Mouse (Mus musculus): ENCODE measurements around the gene Vmn1r232. TPM values are rescaled to one million over a fixed set of nuclear protein-coding genes. Genes with fewer than 3 reads are reported as not detected.
A peak's percentile ranks its signal among the peaks of the same experiment; 100 is the strongest.

The Vmn1r232 gene
- total and polyA plus RNA-seq, 3 experiments: not detected

DNA sequence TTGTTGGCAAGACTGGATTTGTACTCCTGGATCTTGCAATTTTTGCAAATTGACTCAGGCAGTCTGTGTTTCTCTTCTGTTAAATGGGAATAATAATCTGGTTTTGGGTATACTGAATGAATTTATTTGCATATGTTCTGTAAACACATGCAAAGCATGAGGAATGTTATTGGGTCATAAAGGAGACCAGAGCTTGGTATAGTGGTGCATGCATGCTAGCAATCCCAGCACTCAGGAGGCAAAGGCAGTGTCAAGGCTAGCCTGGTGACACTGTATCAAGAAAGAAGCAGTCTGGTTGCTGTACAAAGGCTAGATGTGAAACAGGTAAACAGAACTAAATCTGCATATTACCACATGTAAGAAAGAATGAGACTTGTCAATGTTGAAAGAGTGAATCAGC lies 27.1 kb upstream of the Vmn1r232 start:
- Histone ChIP-seq H3K27me3 (replicated peaks) (no peaks in the 10 kb centered on the region), H3K9me3 (replicated peaks; ENCODE audit: low read length) (no peaks in the 10 kb centered on the region), H3K27ac (ENCODE audit: insufficient read depth, low read depth) (no peak overlapping the region), H3K9ac (ENCODE audit: insufficient read depth, low read depth) (peak overlapping the region; percentile 88), H3K36me3 (replicated peaks in 1 of 2; ENCODE audit: control insufficient read depth in 1 of 2, insufficient read depth in 1 of 2, low read length in 1 of 2) (peaks cover 7 to 28% of the 10 kb centered on the region in 2 experiments), H3K4me2 (ENCODE audit: insufficient read depth, low read depth, poor library complexity, severe bottlenecking) (peak overlapping the region; percentile 86), H3K4me1 (ENCODE audit: control insufficient read depth in 1 of 2, insufficient read depth in 2 of 2) (peaks cover 10 to 37% of the 10 kb centered on the region in 2 experiments), H3K4me3 (replicated peaks in 1 of 3; ENCODE audit: low read depth in 2 of 3, low read length in 2 of 3, poor library complexity in 1 of 3) (peak overlapping the region; percentile 68 to 93 (median 81)), H3K79me2 (replicated peaks; ENCODE audit: control insufficient read depth, extremely low read depth, insufficient read depth, poor library complexity, severe bottlenecking) (peaks cover 58% of the 10 kb centered on the region)
- dilution Hi-C loops (cut with MboI; ENCODE audit: extremely low pct_ligation_motif_present, extremely low pct_unique_long_range_greater_than_20kb, low sequenced_read_pairs): no loop called here
- TF ChIP-seq JUN (IDR thresholded peaks at IDR 0.05; ENCODE audit: insufficient read depth, low read depth, low read length) (no peak), TCF12 (IDR thresholded peaks at IDR 0.05; ENCODE audit: low read depth, low read length) (no peak), PAX5 (IDR thresholded peaks at IDR 0.05; ENCODE audit: low read length) (no peak)
- no peak for DNase-seq (ENCODE audit: extremely low read depth)
- in situ Hi-C loops (cut with MboI; ENCODE audit: low pct_ligation_motif_present, low pct_unique_long_range_greater_than_20kb, low sequenced_read_pairs): no loop called here

DNA sequence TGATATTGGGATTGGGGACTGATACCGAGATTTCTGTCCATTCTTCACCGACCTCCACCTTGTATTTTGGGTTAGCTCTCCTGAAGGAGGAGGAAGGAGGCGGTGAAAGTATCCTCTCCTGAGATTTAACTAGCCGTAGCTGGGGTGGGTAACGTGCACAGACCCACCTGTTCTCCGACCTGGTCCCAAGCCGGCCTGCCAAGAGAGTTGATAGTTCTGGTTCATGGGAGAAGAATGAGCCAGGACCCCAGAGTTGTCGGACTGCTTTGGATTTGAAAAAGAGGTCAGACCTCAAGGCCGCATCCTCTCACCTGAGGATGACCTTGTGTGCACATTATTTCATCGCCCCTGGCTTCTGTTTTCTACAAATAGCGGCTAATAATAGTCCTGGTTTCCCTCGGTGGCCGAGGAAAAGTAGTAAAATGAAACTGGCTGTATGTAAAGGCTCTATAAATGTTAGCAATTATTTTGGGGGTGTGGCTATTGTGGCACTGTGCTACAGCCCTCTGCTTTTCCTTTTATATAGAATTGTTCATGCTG lies 26.6 kb upstream of the Vmn1r232 start:
- H3K79me2 ChIP-seq (replicated peaks; ENCODE audit: control insufficient read depth, extremely low read depth, insufficient read depth, poor library complexity, severe bottlenecking): peaks cover 54% of the 10 kb centered on the region
- H3K27me3 ChIP-seq (replicated peaks): no peaks in the 10 kb centered on the region
- in situ Hi-C loops (cut with MboI; ENCODE audit: low pct_ligation_motif_present, low pct_unique_long_range_greater_than_20kb, low sequenced_read_pairs) (no loop called here), dilution Hi-C loops (cut with MboI; ENCODE audit: extremely low pct_ligation_motif_present, extremely low pct_unique_long_range_greater_than_20kb, low sequenced_read_pairs) (no loop called here)
- TF ChIP-seq ZC3H11A (IDR thresholded peaks at IDR 0.05; ENCODE audit: low read depth, low read length): no peak
- TF ChIP-seq USF2 (conservative IDR thresholded peaks at IDR 0.05; ENCODE audit: low read depth, low read length): no peak
- TF ChIP-seq E2F4 (IDR thresholded peaks at IDR 0.05; ENCODE audit: insufficient replicate concordance, low read depth, low read length): no peak
- TF ChIP-seq MXI1 (IDR thresholded peaks at IDR 0.05; ENCODE audit: low read depth, low read length): no peak
- TF ChIP-seq ETS1 (conservative IDR thresholded peaks at IDR 0.05; ENCODE audit: low read depth, low read length): no peak
- no peak for TF ChIP-seq USF1 (IDR thresholded peaks at IDR 0.05; ENCODE audit: low read depth, low read length)
- TF ChIP-seq POLR2AphosphoS2 (IDR thresholded peaks at IDR 0.05; ENCODE audit: low read depth, low read length): no peak
- no peak for TF ChIP-seq KAT2A (IDR thresholded peaks at IDR 0.05; ENCODE audit: insufficient replicate concordance, low read length)
- TF ChIP-seq GABPA (IDR thresholded peaks at IDR 0.05; ENCODE audit: insufficient replicate concordance, low read depth, low read length): no peak
- no peak for TF ChIP-seq ELF1 (IDR thresholded peaks at IDR 0.05; ENCODE audit: low read depth, low read length)
- no peak for TF ChIP-seq ZNF384 (IDR thresholded peaks at IDR 0.05; ENCODE audit: low read depth, low read length)
- no peak for TF ChIP-seq POLR2A (IDR thresholded peaks at IDR 0.05; ENCODE audit: low read depth, low read length)
- peak overlapping the region; percentile 86 for H3K4me2 ChIP-seq (ENCODE audit: insufficient read depth, low read depth, poor library complexity, severe bottlenecking)
- peak; percentile 8 for DNase-seq (ENCODE audit: extremely low read depth)
- peak overlapping the region; percentile 68 to 93 (median 81) for H3K4me3 ChIP-seq (replicated peaks in 1 of 3; ENCODE audit: low read depth in 2 of 3, low read length in 2 of 3, poor library complexity in 1 of 3)
- peaks cover 3 to 22% of the 10 kb centered on the region in 2 experiments for H3K36me3 ChIP-seq (replicated peaks in 1 of 2; ENCODE audit: control insufficient read depth in 1 of 2, insufficient read depth in 1 of 2, low read length in 1 of 2)
- H3K4me1 ChIP-seq (ENCODE audit: control insufficient read depth in 1 of 2, insufficient read depth in 2 of 2): peaks cover 10 to 37% of the 10 kb centered on the region in 2 experiments
- peak overlapping the region; percentile 88 for H3K9ac ChIP-seq (ENCODE audit: insufficient read depth, low read depth)
- H3K27ac ChIP-seq (ENCODE audit: insufficient read depth, low read depth): no peak overlapping the region
- no peaks in the 10 kb centered on the region for H3K9me3 ChIP-seq (replicated peaks; ENCODE audit: low read length)
